Mouse (Mus musculus): ENCODE measurements around the gene 4930558C23Rik. TPM values are rescaled to one million over a fixed set of nuclear protein-coding genes. Genes with fewer than 3 reads are reported as not detected.
"Not testable (repeated sequence)": the region's sequence is repeated elsewhere in the genome, so short reads cannot be mapped to it uniquely, and the experiment has no call there.

The 4930558C23Rik gene
- not detected in 2 replicates for total RNA-seq (2014; rRNA removed)
- polyA plus RNA-seq (2015; fragmentation: Nextera tagmentation; extraction: Ambion mirVana): not detected in 2 replicates

DNA sequence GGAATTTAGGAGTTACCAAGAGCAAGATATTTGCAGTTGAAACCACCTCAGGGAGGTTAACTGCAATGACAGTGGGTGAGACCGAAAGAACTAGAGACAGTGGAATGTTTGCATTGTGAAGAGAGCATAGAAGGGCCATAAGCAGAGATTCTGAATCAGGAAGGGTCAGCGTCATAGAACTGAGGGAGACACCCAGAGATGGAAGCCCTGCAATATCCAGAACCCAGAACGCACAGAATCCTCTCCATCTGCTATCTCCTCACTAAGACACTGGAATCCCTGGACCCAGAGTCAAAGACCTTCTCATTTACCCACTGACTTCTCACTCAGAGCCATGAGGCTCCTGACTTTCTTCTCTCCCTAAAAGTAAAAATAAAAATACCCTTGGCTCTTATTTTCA lies at the start of gene 4930558C23Rik:
4930558C23Rik (minus strand) TSS at position 101 of the 400 bp plus-strand sequence.
- WGBS: 97% methylated on average over 3 of the region's 3 CpGs
- H3K4me3 ChIP-seq (ENCODE audit: low read depth, low read length): no peak within 1 kb of the TSS
- no peaks in the 10 kb centered on the region for H3K27me3 ChIP-seq (ENCODE audit: insufficient read depth, low read length)
- ATAC-seq (no peak), DNase-seq (no peak)
- H3K27ac ChIP-seq (ENCODE audit: low read depth, low read length): no peak within 1 kb of the TSS
- H3K9ac ChIP-seq: no peak within 1 kb of the TSS
- H3K9me3 ChIP-seq (ENCODE audit: low read length): no peaks in the 10 kb centered on the region
- H3K4me2 ChIP-seq (ENCODE audit: low read depth): no peak within 1 kb of the TSS
- TF ChIP-seq CTCF (IDR thresholded peaks at IDR 0.05; ENCODE audit: low read depth): no peak
- no peaks in the 10 kb centered on the region for H3K36me3 ChIP-seq (ENCODE audit: insufficient read depth)
- H3K4me1 ChIP-seq (ENCODE audit: insufficient read depth): no peaks in the 10 kb centered on the region

DNA sequence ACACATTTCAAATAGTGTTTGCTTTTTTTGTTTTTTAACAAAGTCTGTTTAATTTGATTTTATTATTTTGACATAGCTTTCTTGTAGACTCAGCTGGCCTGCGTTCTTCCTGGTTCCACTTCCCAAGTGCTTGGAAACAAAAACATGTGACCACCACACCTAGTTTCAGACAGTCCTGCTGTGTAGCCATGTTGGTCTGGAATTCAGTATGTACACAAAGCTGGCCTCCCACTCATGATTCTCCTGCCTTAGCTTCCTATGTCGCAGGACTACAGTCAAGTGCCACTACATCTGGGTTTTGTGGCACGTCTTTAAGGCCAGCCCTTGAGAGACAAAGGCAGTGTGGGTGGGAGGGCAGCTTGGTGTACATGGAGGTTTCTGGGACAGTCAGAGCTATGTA lies 48.3 kb upstream of the 4930558C23Rik start:
- whole genome bisulfite sequencing: 89% methylated on average over 3 of the region's 3 CpGs
- no peak for TF ChIP-seq CTCF (IDR thresholded peaks at IDR 0.05; ENCODE audit: low read depth)
- H3K4me3 ChIP-seq (ENCODE audit: low read depth, low read length): no peak overlapping the region
- no peak overlapping the region for H3K27ac ChIP-seq (ENCODE audit: low read depth, low read length)
- DNase-seq: no peak
- no peaks in the 10 kb centered on the region for H3K4me1 ChIP-seq (ENCODE audit: insufficient read depth)
- H3K9ac ChIP-seq: no peak overlapping the region
- no peak overlapping the region for H3K4me2 ChIP-seq (ENCODE audit: low read depth)
- H3K36me3 ChIP-seq (ENCODE audit: insufficient read depth): peaks cover 29% of the 10 kb centered on the region
- H3K27me3 ChIP-seq (ENCODE audit: insufficient read depth, low read length): no peaks in the 10 kb centered on the region
- no peaks in the 10 kb centered on the region for H3K9me3 ChIP-seq (ENCODE audit: low read length)
- ATAC-seq: no peak

DNA sequence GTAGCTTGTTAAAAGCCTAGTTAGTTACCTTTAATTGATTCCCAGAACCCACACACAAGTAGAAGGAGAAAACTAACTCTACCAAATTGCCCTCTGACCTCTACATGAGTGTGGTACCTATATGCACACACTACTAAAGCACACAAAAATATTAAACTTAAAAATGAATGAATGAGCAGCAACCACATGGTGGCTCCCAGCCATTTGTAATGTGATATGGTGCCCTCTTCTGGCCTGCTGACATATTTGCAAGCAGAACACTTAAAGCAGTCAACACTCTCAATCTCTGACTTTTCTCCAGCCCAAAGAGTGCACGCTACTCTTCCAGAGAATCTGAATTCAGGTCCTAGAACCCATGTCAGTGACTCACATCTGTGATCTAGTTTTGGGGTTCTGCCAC lies 47.8 kb upstream of the 4930558C23Rik start:
- DNase-seq: peak; percentile 70
- TF ChIP-seq CTCF (IDR thresholded peaks at IDR 0.05; ENCODE audit: low read depth): peak; percentile 84
- 61% methylated on average over 1 of the region's 1 CpGs for WGBS
- H3K36me3 ChIP-seq (ENCODE audit: insufficient read depth): peaks cover 29% of the 10 kb centered on the region
- H3K4me1 ChIP-seq (ENCODE audit: insufficient read depth): no peaks in the 10 kb centered on the region
- H3K9me3 ChIP-seq (ENCODE audit: low read length): no peaks in the 10 kb centered on the region
- no peak overlapping the region for H3K9ac ChIP-seq
- no peak overlapping the region for H3K27ac ChIP-seq (ENCODE audit: low read depth, low read length)
- ATAC-seq: peak; percentile 58
- no peak overlapping the region for H3K4me3 ChIP-seq (ENCODE audit: low read depth, low read length)
- H3K4me2 ChIP-seq (ENCODE audit: low read depth): no peak overlapping the region
- no peaks in the 10 kb centered on the region for H3K27me3 ChIP-seq (ENCODE audit: insufficient read depth, low read length)

DNA sequence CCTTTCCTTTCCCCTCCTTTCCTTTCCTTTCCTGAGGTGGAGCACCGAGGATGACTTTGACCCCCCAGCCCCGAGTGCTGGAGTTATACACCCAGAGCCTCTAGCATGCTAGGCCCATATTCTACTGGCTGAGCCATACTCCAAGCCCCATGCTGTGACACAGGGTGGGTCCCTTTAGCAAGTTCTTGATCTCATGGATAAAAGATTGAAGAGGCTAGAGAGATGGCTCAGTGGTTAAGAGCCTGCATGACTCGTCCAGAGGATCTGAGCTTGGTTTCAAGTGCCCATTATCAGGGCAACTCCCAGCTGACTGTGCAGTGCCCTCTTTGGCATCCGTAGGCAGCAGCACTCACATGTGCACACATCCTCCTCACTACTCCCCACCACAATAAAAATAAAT lies 42.7 kb upstream of the 4930558C23Rik start:
- Histone ChIP-seq H3K36me3 (ENCODE audit: insufficient read depth) (0 out of 2 replicates have a peak, but pooled peaks cover 5% of the 10 kb centered on the region), H3K27me3 (ENCODE audit: insufficient read depth, low read length) (no peaks in the 10 kb centered on the region), H3K27ac (ENCODE audit: low read depth, low read length) (no peak overlapping the region), H3K9ac (no peak overlapping the region), H3K9me3 (ENCODE audit: low read length) (no peaks in the 10 kb centered on the region), H3K4me2 (ENCODE audit: low read depth) (no peak overlapping the region), H3K4me3 (ENCODE audit: low read depth, low read length) (no peak overlapping the region), H3K4me1 (ENCODE audit: insufficient read depth) (no peaks in the 10 kb centered on the region)
- 79% methylated on average over 4 of the region's 4 CpGs for WGBS
- TF ChIP-seq CTCF (IDR thresholded peaks at IDR 0.05; ENCODE audit: low read depth): no peak
- DNase-seq (no peak), ATAC-seq (no peak)

DNA sequence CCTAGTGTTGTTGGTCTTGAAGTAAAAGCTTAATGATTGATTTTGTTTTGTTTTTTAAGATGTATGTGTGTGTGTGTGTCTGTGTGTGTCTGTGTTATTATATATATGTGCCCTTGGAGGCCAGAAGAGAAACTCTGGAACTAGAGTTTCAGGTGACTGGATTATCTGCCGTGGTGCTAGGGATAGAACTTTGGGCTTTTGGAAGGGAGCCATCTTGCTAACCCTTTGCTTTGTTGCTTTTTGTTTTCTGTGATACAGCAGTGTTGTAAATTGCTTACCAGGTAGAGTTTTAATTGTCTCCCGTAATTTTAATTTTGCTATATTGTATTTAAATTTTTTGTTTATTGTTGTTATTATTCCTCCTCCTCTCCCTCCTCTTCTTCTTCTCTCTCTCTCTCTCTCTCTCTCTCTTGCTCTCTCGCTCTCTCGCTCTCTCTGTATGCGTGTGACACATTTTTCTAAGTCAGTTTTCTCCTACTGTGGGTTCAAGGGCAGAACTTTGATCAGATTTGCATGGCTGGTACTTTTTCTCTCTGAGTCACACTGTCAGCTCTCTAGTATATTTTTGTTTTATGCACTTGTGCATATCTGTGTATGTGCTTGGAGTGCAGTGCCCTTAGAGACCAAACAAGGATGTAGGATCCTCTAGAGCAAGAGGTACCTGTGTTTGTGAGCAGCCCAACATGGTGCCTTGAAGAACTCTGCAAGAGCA lies 39.9 kb upstream of the 4930558C23Rik start:
- Histone ChIP-seq H3K9me3 (ENCODE audit: low read length) (no peaks in the 10 kb centered on the region), H3K27ac (ENCODE audit: low read depth, low read length) (no peak overlapping the region), H3K27me3 (ENCODE audit: insufficient read depth, low read length) (no peaks in the 10 kb centered on the region), H3K4me3 (ENCODE audit: low read depth, low read length) (no peak overlapping the region), H3K4me1 (ENCODE audit: insufficient read depth) (no peaks in the 10 kb centered on the region), H3K9ac (no peak overlapping the region), H3K36me3 (ENCODE audit: insufficient read depth) (0 out of 2 replicates have a peak, but pooled peaks cover 6% of the 10 kb centered on the region), H3K4me2 (ENCODE audit: low read depth) (no peak overlapping the region)
- ATAC-seq (no peak), DNase-seq (no peak)
- no peak for TF ChIP-seq CTCF (IDR thresholded peaks at IDR 0.05; ENCODE audit: low read depth)
- 89% methylated on average over 5 of the region's 5 CpGs for whole genome bisulfite sequencing

DNA sequence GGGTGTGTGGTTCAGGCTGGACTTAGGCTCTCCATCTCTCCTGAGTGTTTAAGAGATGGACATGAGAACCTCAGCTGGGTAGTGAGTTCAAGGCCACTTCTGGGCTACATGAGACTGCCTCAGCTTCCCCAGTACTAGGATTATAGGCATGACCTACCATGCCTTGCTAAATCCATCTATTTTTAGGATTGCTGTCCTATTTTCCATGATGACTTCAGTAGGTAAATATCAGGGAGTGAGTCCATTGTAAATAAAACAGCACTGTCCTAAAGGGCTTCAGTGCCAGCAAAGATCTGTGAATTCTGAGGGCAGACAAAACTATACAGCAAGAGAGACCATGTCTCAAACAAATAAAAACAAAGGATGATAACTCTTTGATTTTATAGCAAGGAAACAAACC lies 37.0 kb upstream of the 4930558C23Rik start:
- Histone ChIP-seq H3K4me3 (ENCODE audit: low read depth, low read length) (no peak overlapping the region), H3K9me3 (ENCODE audit: low read length) (no peaks in the 10 kb centered on the region), H3K4me2 (ENCODE audit: low read depth) (no peak overlapping the region), H3K27me3 (ENCODE audit: insufficient read depth, low read length) (no peaks in the 10 kb centered on the region), H3K9ac (no peak overlapping the region), H3K27ac (ENCODE audit: low read depth, low read length) (no peak overlapping the region), H3K4me1 (ENCODE audit: insufficient read depth) (peaks cover 14% of the 10 kb centered on the region), H3K36me3 (ENCODE audit: insufficient read depth) (0 out of 2 replicates have a peak, but pooled peaks cover 9% of the 10 kb centered on the region)
- DNase-seq (no peak), ATAC-seq (no peak)
- TF ChIP-seq CTCF (IDR thresholded peaks at IDR 0.05; ENCODE audit: low read depth): no peak

DNA sequence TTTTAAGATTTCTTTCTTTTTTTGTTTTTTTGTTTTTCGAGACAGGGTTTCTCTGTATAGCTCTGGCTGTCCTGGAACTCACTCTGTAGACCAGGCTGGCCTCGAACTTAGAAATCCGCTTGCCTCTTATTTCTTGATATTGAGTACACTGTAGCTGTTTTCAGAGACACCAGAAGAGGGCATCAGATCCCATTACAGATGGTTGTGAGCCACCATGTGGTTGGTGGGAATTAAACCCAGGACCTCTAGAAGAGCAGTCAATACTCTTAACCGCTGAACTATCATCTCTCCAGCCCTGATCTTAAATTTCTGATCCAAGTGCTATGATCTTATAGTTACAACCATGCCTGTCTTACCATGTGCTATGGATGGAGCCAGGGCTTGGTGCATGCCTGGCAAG lies 36.0 kb upstream of the 4930558C23Rik start:
- H3K9me3 ChIP-seq (ENCODE audit: low read length); H3K4me3 ChIP-seq (ENCODE audit: low read depth, low read length); H3K27ac ChIP-seq (ENCODE audit: low read depth, low read length); DNase-seq; H3K4me2 ChIP-seq (ENCODE audit: low read depth); H3K36me3 ChIP-seq (ENCODE audit: insufficient read depth); H3K9ac ChIP-seq; ATAC-seq; H3K27me3 ChIP-seq (ENCODE audit: insufficient read depth, low read length): not testable (repeated sequence)
- H3K4me1 ChIP-seq (ENCODE audit: insufficient read depth): peaks cover 14% of the 10 kb centered on the region
- WGBS: 95% methylated on average over 4 of the region's 4 CpGs

All from forebrain, postnatal 0 days (tissue).